Mouse (Mus musculus) G1E (cell line): ENCODE results near the gene Cldn7. TPM values are rescaled to one million over a fixed set of nuclear protein-coding genes. Genes with fewer than 3 reads are reported as not detected.

ENCODE experiments used
- ATAC-seq: 2 replicates; pipeline ENCODE4 v1.8.0; 2016; ENCODE audit warnings: mild to moderate bottlenecking; ENCODE audit not compliant: insufficient number of reproducible peaks, poor library complexity, low FRiP score, severe bottlenecking; ENCODE audit errors: extremely low read depth
- DNase-seq: peaks from one replicate; pipeline ENCODE4 v3.0.0; 2012; ENCODE audit warnings: low spot score
- H3K27me3 ChIP-seq: 2 replicates; pipeline ENCODE4 v1.6.1; 2012; ENCODE audit warnings: mild to moderate bottlenecking, low read length, inconsistent platforms; ENCODE audit not compliant: insufficient read depth
- H3K36me3 ChIP-seq: replicated peaks from 2 replicates; pipeline ENCODE3; 2012; ENCODE audit warnings: mild to moderate bottlenecking, inconsistent platforms
- H3K4me1 ChIP-seq: 2 replicates; pipeline ENCODE4 v1.6.1; 2012; ENCODE audit warnings: low read depth, low read length, inconsistent platforms, mixed read lengths; ENCODE audit not compliant: insufficient read depth
- H3K4me3 ChIP-seq: 2 replicates; pipeline ENCODE4 v1.5.1; 2012; ENCODE audit warnings: low read depth, mild to moderate bottlenecking, inconsistent platforms, low read length, moderate library complexity, mixed read lengths
- H3K9me3 ChIP-seq: replicated peaks from 2 replicates; pipeline ENCODE4 v1.6.1; 2012; ENCODE audit warnings: inconsistent platforms
- CTCF ChIP-seq: IDR thresholded peaks from 2 replicates; pipeline ENCODE4 v1.5.1; 2012; ENCODE audit warnings: low read depth, low read length, inconsistent platforms, mixed read lengths
- GATA1 ChIP-seq: IDR thresholded peaks from 2 replicates; pipeline ENCODE4 v1.6.1; 2012; ENCODE audit warnings: borderline replicate concordance, low read length, inconsistent platforms, mixed read lengths
- GATA2 ChIP-seq: IDR thresholded peaks from 2 replicates; pipeline ENCODE4 v1.6.1; 2012; ENCODE audit warnings: low read depth, low read length, inconsistent platforms, borderline replicate concordance
- POLR2AphosphoS5 ChIP-seq: IDR thresholded peaks from 2 replicates; pipeline ENCODE4 v1.6.1; 2012; ENCODE audit warnings: low read depth, low read length, inconsistent platforms; ENCODE audit not compliant: insufficient replicate concordance
- TAL1 ChIP-seq: conservative IDR thresholded peaks from 2 replicates; pipeline ENCODE4 v1.6.1; 2012; ENCODE audit warnings: low read depth, low read length, inconsistent platforms, mixed read lengths
- polyA plus RNA-seq: library from polyadenylated mRNA; stranded (reverse); fragments of >175 nt; gene quantifications from 2 replicates; pipeline ENCODE4 v1.2.3, GENCODE M21; 2012
- total RNA-seq, 2 experiments: library from RNA; stranded (forward) in 1 of 2; stranded (reverse) in 1 of 2; fragments of 200-1000 nt in 1 of 2; fragments of >200 nt in 1 of 2; fragmentation: Nextera tagmentation in 1 of 2; gene quantifications; 2 replicates each; pipeline ENCODE4 v1.2.3; 2014 to 2017

The Cldn7 gene
- total and polyA plus RNA-seq, 3 experiments = not detected

GRCm38 (mm10) chr11:69956218-69956617 is 8.4 kb upstream of the Cldn7 start:
- H3K27me3 ChIP-seq = peaks cover 51% of the 10 kb centered on the region
- H3K36me3 ChIP-seq = no peaks in the 10 kb centered on the region
- ATAC-seq = no peak
- no peak for TF ChIP-seq GATA2
- no peak for TF ChIP-seq GATA1
- TF ChIP-seq CTCF = no peak
- no peak for TF ChIP-seq POLR2AphosphoS5
- no peak for TF ChIP-seq TAL1
- H3K4me1 ChIP-seq = peaks cover 15% of the 10 kb centered on the region
- H3K9me3 ChIP-seq = no peaks in the 10 kb centered on the region
- no peak overlapping the region for H3K4me3 ChIP-seq
- no peak for DNase-seq

- H3K9me3 ChIP-seq = peaks cover 7% of the 10 kb centered on the region
- TF ChIP-seq GATA2 (no peak), CTCF (peak; percentile 25; the same call in 1 of the 2 replicates)
- ATAC-seq (no peak), DNase-seq (no peak)
- peaks cover 47% of the 10 kb centered on the region for H3K27me3 ChIP-seq
- H3K36me3 ChIP-seq = no peaks in the 10 kb centered on the region
- H3K4me3 ChIP-seq = no peak overlapping the region
- H3K4me1 ChIP-seq = peaks cover 14% of the 10 kb centered on the region
Measured at GRCm38 (mm10) chr11:69960616-69961015, 4.0 kb upstream of the Cldn7 start.

- Histone ChIP-seq H3K9me3 (peaks cover 18% of the 10 kb centered on the region), H3K4me1 (peaks cover 17% of the 10 kb centered on the region), H3K4me3 (no peak overlapping the region), H3K36me3 (no peaks in the 10 kb centered on the region), H3K27me3 (peaks cover 45% of the 10 kb centered on the region)
- TF ChIP-seq TAL1 (no peak), GATA1 (no peak), CTCF (no peak), GATA2 (no peak), POLR2AphosphoS5 (no peak)
- no peak for ATAC-seq
- DNase-seq = no peak
Measured at GRCm38 (mm10) chr11:69961841-69962240, 2.7 kb upstream of the Cldn7 start.

GRCm38 (mm10) chr11:69965271-69966005 is 859 bp downstream of the Cldn7 start:
- no peak for DNase-seq
- Histone ChIP-seq H3K27me3 (peaks cover 28% of the 10 kb centered on the region), H3K4me1 (peaks cover 19% of the 10 kb centered on the region), H3K4me3 (no peak overlapping the region), H3K36me3 (peaks cover 31% of the 10 kb centered on the region), H3K9me3 (peaks cover 19% of the 10 kb centered on the region)
- TF ChIP-seq TAL1 (no peak), GATA2 (no peak), POLR2AphosphoS5 (no peak), GATA1 (no peak), CTCF (no peak)
- ATAC-seq = no peak

- ATAC-seq (no peak), DNase-seq (no peak)
- Histone ChIP-seq H3K4me1 (peaks cover 14% of the 10 kb centered on the region), H3K36me3 (peaks cover 38% of the 10 kb centered on the region), H3K9me3 (peaks cover 19% of the 10 kb centered on the region), H3K4me3 (peak overlapping the region; percentile 46), H3K27me3 (peaks cover 26% of the 10 kb centered on the region)
- TF ChIP-seq TAL1 (no peak), GATA2 (no peak), CTCF (no peak), POLR2AphosphoS5 (no peak), GATA1 (no peak)
Measured at GRCm38 (mm10) chr11:69966006-69966859, 1.7 kb downstream of the Cldn7 start.

GRCm38 (mm10) chr11:69966860-69967517 is 2.4 kb downstream of the Cldn7 start:
- H3K4me3 ChIP-seq = peak overlapping the region; percentile 46
- H3K27me3 ChIP-seq = peaks cover 21% of the 10 kb centered on the region
- TF ChIP-seq GATA1 (no peak), TAL1 (no peak), GATA2 (no peak), CTCF (no peak), POLR2AphosphoS5 (no peak)
- H3K4me1 ChIP-seq = peaks cover 9% of the 10 kb centered on the region
- peaks cover 19% of the 10 kb centered on the region for H3K9me3 ChIP-seq
- peaks cover 45% of the 10 kb centered on the region for H3K36me3 ChIP-seq
- DNase-seq = no peak
- ATAC-seq = no peak
